Mouse (Mus musculus) small intestine, adult 2 months (tissue): ENCODE results near the gene Ripply2.

ENCODE experiments used
- CTCF ChIP-seq: fragments of 200-500 bp; IDR thresholded peaks from 2 replicates; pipeline ENCODE4 v1.5.1; 2012; ENCODE audit warnings: low read depth, mild to moderate bottlenecking, control low read depth, inconsistent platforms, low read length, moderate library complexity, mixed read lengths; ENCODE audit not compliant: insufficient replicate concordance, insufficient read length; ENCODE audit errors: extremely low read depth
- POLR2A ChIP-seq: fragments of 200-500 bp; IDR thresholded peaks from 2 replicates; pipeline ENCODE4 v1.6.1; 2012; ENCODE audit warnings: low read depth, mild to moderate bottlenecking, control low read depth, inconsistent platforms, low read length, moderate library complexity

DNA sequence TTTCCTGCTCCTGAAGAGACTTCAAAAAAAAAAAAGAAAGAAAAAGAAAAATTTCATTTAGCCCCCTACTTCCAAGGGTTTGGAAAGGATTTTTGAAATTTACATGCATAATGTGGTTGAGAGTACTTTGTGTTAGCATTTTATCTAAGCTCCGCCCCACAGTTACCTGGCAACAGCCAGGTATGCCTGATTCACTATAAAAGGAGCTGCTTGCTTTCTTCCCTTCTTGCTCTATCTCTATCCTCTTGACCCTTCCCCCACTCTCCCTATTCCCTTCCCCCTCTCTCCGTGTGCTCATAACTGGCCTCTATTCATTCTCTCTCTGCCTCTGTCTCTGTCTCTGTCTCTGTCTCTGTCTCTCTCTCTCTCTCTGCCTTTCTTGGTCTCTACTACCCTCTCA lies 34.4 kb upstream of the Ripply2 start:
- TF ChIP-seq CTCF (no peak), POLR2A (no peak)
